Mouse (Mus musculus): ENCODE results near the gene Smim11. TPM values are rescaled to one million over a fixed set of nuclear protein-coding genes. Genes with fewer than 3 reads are reported as not detected.
A peak's percentile ranks its signal among the peaks of the same experiment; 100 is the strongest.

The Smim11 gene
- polyA plus RNA-seq, 1 experiment from 2014 or later: 134 TPM

GRCm38 (mm10) chr16:92321341-92321740 lies 20.3 kb downstream of the Smim11 start, which contains the start of gene Fam243:
TSS of gene Fam243 (minus strand) at chr16:92321441.
- DNase-seq (ENCODE audit: low spot score) (no peak), ATAC-seq (replicated peaks; ENCODE audit: insufficient number of reproducible peaks, low FRiP score, low TSS enrichment, low read depth) (no peak)
- Histone ChIP-seq H3K4me1 (ENCODE audit: control insufficient read depth, insufficient read depth, low read length) (no peaks in the 10 kb centered on the region), H3K4me2 (ENCODE audit: low read depth, low read length) (no peak within 1 kb of the TSS), H3K4me3 (ENCODE audit: low read depth, low read length) (no peak within 1 kb of the TSS), H3K9me3 (replicated peaks; ENCODE audit: control insufficient read depth, low read length) (no peaks in the 10 kb centered on the region), H3K36me3 (replicated peaks; ENCODE audit: control insufficient read depth, insufficient read depth, low read depth, low read length) (no peaks in the 10 kb centered on the region; the same call in 1 of the 2 replicates), H3K27me3 (ENCODE audit: control insufficient read depth, insufficient read depth, low read length) (no peaks in the 10 kb centered on the region), H3K27ac (replicated peaks; ENCODE audit: low read depth, low read length) (no peak within 1 kb of the TSS), H3K9ac (replicated peaks; ENCODE audit: low read length) (no peak within 1 kb of the TSS)
- WGBS: 93% methylated on average over 8 of the region's 8 CpGs

GRCm38 (mm10) chr16:92324309-92325061 lies 23.4 kb downstream of the Smim11 start:
- Histone ChIP-seq H3K27ac (replicated peaks; ENCODE audit: low read depth, low read length) (no peak overlapping the region), H3K9ac (replicated peaks; ENCODE audit: low read length) (no peak overlapping the region), H3K4me1 (ENCODE audit: control insufficient read depth, insufficient read depth, low read length) (no peaks in the 10 kb centered on the region), H3K4me2 (ENCODE audit: low read depth, low read length) (no peak overlapping the region), H3K4me3 (ENCODE audit: low read depth, low read length) (no peak overlapping the region), H3K36me3 (replicated peaks; ENCODE audit: control insufficient read depth, insufficient read depth, low read depth, low read length) (no peaks in the 10 kb centered on the region; the same call in 1 of the 2 replicates), H3K27me3 (ENCODE audit: control insufficient read depth, insufficient read depth, low read length) (no peaks in the 10 kb centered on the region), H3K9me3 (replicated peaks; ENCODE audit: control insufficient read depth, low read length) (no peaks in the 10 kb centered on the region)
- ATAC-seq (replicated peaks; ENCODE audit: insufficient number of reproducible peaks, low FRiP score, low TSS enrichment, low read depth) (no peak; the same call in 1 of the 2 replicates), DNase-seq (ENCODE audit: low spot score) (no peak)
- WGBS: 39% methylated on average over 7 of the region's 7 CpGs

GRCm38 (mm10) chr16:92325062-92325406 lies 23.9 kb downstream of the Smim11 start:
- Histone ChIP-seq H3K27ac (replicated peaks; ENCODE audit: low read depth, low read length) (no peak overlapping the region), H3K27me3 (ENCODE audit: control insufficient read depth, insufficient read depth, low read length) (no peaks in the 10 kb centered on the region), H3K4me1 (ENCODE audit: control insufficient read depth, insufficient read depth, low read length) (no peaks in the 10 kb centered on the region), H3K36me3 (replicated peaks; ENCODE audit: control insufficient read depth, insufficient read depth, low read depth, low read length) (no peaks in the 10 kb centered on the region; the same call in 1 of the 2 replicates), H3K4me3 (ENCODE audit: low read depth, low read length) (no peak overlapping the region), H3K9me3 (replicated peaks; ENCODE audit: control insufficient read depth, low read length) (no peaks in the 10 kb centered on the region), H3K4me2 (ENCODE audit: low read depth, low read length) (no peak overlapping the region), H3K9ac (replicated peaks; ENCODE audit: low read length) (no peak overlapping the region)
- DNase-seq (ENCODE audit: low spot score): no peak
- 31% methylated on average over 1 of the region's 1 CpGs for WGBS
- no peak for ATAC-seq (replicated peaks; ENCODE audit: insufficient number of reproducible peaks, low FRiP score, low TSS enrichment, low read depth)

- ATAC-seq (replicated peaks; ENCODE audit: insufficient number of reproducible peaks, low FRiP score, low TSS enrichment, low read depth) (no peak), DNase-seq (ENCODE audit: low spot score) (no peak)
- H3K9me3 ChIP-seq (replicated peaks; ENCODE audit: control insufficient read depth, low read length): no peaks in the 10 kb centered on the region
- H3K27ac ChIP-seq (replicated peaks; ENCODE audit: low read depth, low read length): no peak overlapping the region
- H3K4me3 ChIP-seq (ENCODE audit: low read depth, low read length): no peak overlapping the region
- no peak overlapping the region for H3K4me2 ChIP-seq (ENCODE audit: low read depth, low read length)
- H3K27me3 ChIP-seq (ENCODE audit: control insufficient read depth, insufficient read depth, low read length): no peaks in the 10 kb centered on the region
- no peak overlapping the region for H3K9ac ChIP-seq (replicated peaks; ENCODE audit: low read length)
- H3K4me1 ChIP-seq (ENCODE audit: control insufficient read depth, insufficient read depth, low read length): no peaks in the 10 kb centered on the region
- H3K36me3 ChIP-seq (replicated peaks; ENCODE audit: control insufficient read depth, insufficient read depth, low read depth, low read length): no peaks in the 10 kb centered on the region; the same call in 1 of the 2 replicates
- 89% methylated on average over 10 of the region's 10 CpGs for WGBS
These were observed 26.8 kb downstream of the Smim11 start for GRCm38 (mm10) chr16:92327911-92328310.

- Histone ChIP-seq H3K27ac (replicated peaks; ENCODE audit: low read depth, low read length) (no peak overlapping the region), H3K27me3 (ENCODE audit: control insufficient read depth, insufficient read depth, low read length) (no peaks in the 10 kb centered on the region), H3K4me1 (ENCODE audit: control insufficient read depth, insufficient read depth, low read length) (no peaks in the 10 kb centered on the region), H3K9me3 (replicated peaks; ENCODE audit: control insufficient read depth, low read length) (no peaks in the 10 kb centered on the region), H3K4me3 (ENCODE audit: low read depth, low read length) (no peak overlapping the region), H3K4me2 (ENCODE audit: low read depth, low read length) (no peak overlapping the region), H3K36me3 (replicated peaks; ENCODE audit: control insufficient read depth, insufficient read depth, low read depth, low read length) (no peaks in the 10 kb centered on the region), H3K9ac (replicated peaks; ENCODE audit: low read length) (no peak overlapping the region)
- ATAC-seq (replicated peaks; ENCODE audit: insufficient number of reproducible peaks, low FRiP score, low TSS enrichment, low read depth) (no peak), DNase-seq (ENCODE audit: low spot score) (no peak)
- 80% methylated on average over 5 of the region's 5 CpGs for WGBS
These were observed 29.9 kb downstream of the Smim11 start for GRCm38 (mm10) chr16:92330966-92331365.

GRCm38 (mm10) chr16:92334600-92334999 lies 33.5 kb downstream of the Smim11 start:
- Histone ChIP-seq H3K36me3 (replicated peaks; ENCODE audit: control insufficient read depth, insufficient read depth, low read depth, low read length) (no peaks in the 10 kb centered on the region), H3K4me3 (ENCODE audit: low read depth, low read length) (no peak overlapping the region), H3K9me3 (replicated peaks; ENCODE audit: control insufficient read depth, low read length) (no peaks in the 10 kb centered on the region), H3K4me1 (ENCODE audit: control insufficient read depth, insufficient read depth, low read length) (no peaks in the 10 kb centered on the region), H3K4me2 (ENCODE audit: low read depth, low read length) (no peak overlapping the region), H3K9ac (replicated peaks; ENCODE audit: low read length) (no peak overlapping the region), H3K27ac (replicated peaks; ENCODE audit: low read depth, low read length) (no peak overlapping the region), H3K27me3 (ENCODE audit: control insufficient read depth, insufficient read depth, low read length) (no peaks in the 10 kb centered on the region)
- ATAC-seq (replicated peaks; ENCODE audit: insufficient number of reproducible peaks, low FRiP score, low TSS enrichment, low read depth): no peak
- peak; percentile 29 for DNase-seq (ENCODE audit: low spot score)
- WGBS: 64% methylated on average over 9 of the region's 9 CpGs

GRCm38 (mm10) chr16:92336280-92336679 lies 35.2 kb downstream of the Smim11 start:
- no peaks in the 10 kb centered on the region; the same call in 1 of the 2 replicates for H3K4me1 ChIP-seq (ENCODE audit: control insufficient read depth, insufficient read depth, low read length)
- H3K9ac ChIP-seq (replicated peaks; ENCODE audit: low read length): no peak overlapping the region
- no peaks in the 10 kb centered on the region for H3K27me3 ChIP-seq (ENCODE audit: control insufficient read depth, insufficient read depth, low read length)
- no peak overlapping the region for H3K4me3 ChIP-seq (ENCODE audit: low read depth, low read length)
- ATAC-seq (replicated peaks; ENCODE audit: insufficient number of reproducible peaks, low FRiP score, low TSS enrichment, low read depth): no peak
- 4% methylated on average over 9 of the region's 9 CpGs for WGBS
- H3K27ac ChIP-seq (replicated peaks; ENCODE audit: low read depth, low read length): no peak overlapping the region
- no peaks in the 10 kb centered on the region for H3K36me3 ChIP-seq (replicated peaks; ENCODE audit: control insufficient read depth, insufficient read depth, low read depth, low read length)
- H3K4me2 ChIP-seq (ENCODE audit: low read depth, low read length): no peak overlapping the region
- no peaks in the 10 kb centered on the region for H3K9me3 ChIP-seq (replicated peaks; ENCODE audit: control insufficient read depth, low read length)
- peak; percentile 93 for DNase-seq (ENCODE audit: low spot score)
